Mouse (Mus musculus) forebrain, embryonic 15.5 days (tissue): ENCODE results near the gene Igfbp2. TPM values are rescaled to one million over a fixed set of nuclear protein-coding genes. Genes with fewer than 3 reads are reported as not detected.

ENCODE experiments used
- ATAC-seq: fragments of 200-750 bp; cut with Nextera tagmentation; replicated peaks from 2 replicates; pipeline ENCODE4 v1.8.0; 2017; ENCODE audit warnings: mild to moderate bottlenecking, moderate TSS enrichment, moderate library complexity
- H3K27ac ChIP-seq: fragments of 300-500 bp; sonication (generic); replicated peaks from 2 replicates; pipeline ENCODE4 v1.5.1; 2015; ENCODE audit warnings: mild to moderate bottlenecking, inconsistent platforms
- H3K27me3 ChIP-seq: fragments of 300-500 bp; sonication (generic); 2 replicates; pipeline ENCODE4 v1.6.1; 2015; ENCODE audit warnings: inconsistent platforms
- H3K36me3 ChIP-seq: fragments of 300-500 bp; sonication (generic); 2 replicates; pipeline ENCODE4 v1.6.1; 2015; ENCODE audit warnings: mild to moderate bottlenecking, inconsistent platforms
- H3K4me1 ChIP-seq: fragments of 300-500 bp; sonication (generic); 2 replicates; pipeline ENCODE4 v1.6.1; 2015; ENCODE audit warnings: inconsistent platforms
- H3K4me2 ChIP-seq: fragments of 300-500 bp; sonication (generic); replicated peaks from 2 replicates; pipeline ENCODE4 v1.6.1; 2015; ENCODE audit warnings: mild to moderate bottlenecking, inconsistent platforms
- H3K4me3 ChIP-seq: fragments of 300-500 bp; sonication (generic); 2 replicates; pipeline ENCODE4 v1.5.1; 2015; ENCODE audit warnings: mild to moderate bottlenecking, inconsistent platforms
- H3K9ac ChIP-seq: fragments of 300-500 bp; sonication (generic); replicated peaks from 2 replicates; pipeline ENCODE4 v1.6.1; 2015; ENCODE audit warnings: mild to moderate bottlenecking, inconsistent platforms
- H3K9me3 ChIP-seq: fragments of 300-500 bp; sonication (generic); 2 replicates; pipeline ENCODE4 v1.6.1; 2016; ENCODE audit warnings: inconsistent platforms
- WGBS: fragments of 180-500 bp; shearing (Covaris S2); methylation state at CpG from one replicate; pipeline ENCODE4 v1.1.7; 2015; ENCODE audit warnings: mixed read lengths; 5-methylcytosine and 5-hydroxymethylcytosine counted together
- polyA plus RNA-seq: library from polyadenylated mRNA; unstranded; fragments of >200 nt; fragmentation: Nextera tagmentation; extraction: Ambion mirVana; gene quantifications from 2 replicates; pipeline ENCODE4 v1.2.1, GENCODE M21; 2015

Igfbp2 gene
- polyA plus RNA-seq, 1 experiment from 2014 or later: 343 TPM

DNA sequence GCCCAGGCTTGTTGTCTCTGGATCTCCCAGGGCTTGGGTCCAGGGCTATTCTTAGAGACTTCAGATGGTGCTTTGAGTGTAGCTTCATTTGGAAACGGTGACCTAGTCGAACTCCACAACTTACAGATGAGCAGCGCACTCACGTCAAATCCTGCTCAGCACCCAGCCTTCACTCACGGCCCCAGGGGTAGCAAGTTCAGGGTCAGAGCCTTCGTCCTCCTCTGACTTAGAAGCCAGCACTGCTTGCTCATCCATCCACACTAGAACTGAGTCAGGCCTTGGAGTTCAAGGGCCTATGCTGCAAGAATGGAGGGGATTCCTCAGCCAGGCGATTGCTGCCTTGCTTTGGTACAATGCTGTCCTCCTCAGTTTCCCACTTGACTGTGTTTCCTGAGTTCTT lies 15.5 kb downstream of the Igfbp2 start:
- Histone ChIP-seq H3K4me1 (no peaks in the 10 kb centered on the region), H3K9ac (no peak overlapping the region), H3K27ac (no peak overlapping the region), H3K4me2 (no peak overlapping the region), H3K4me3 (no peak overlapping the region), H3K36me3 (peaks cover 10% of the 10 kb centered on the region; the same call in 1 of the 2 replicates), H3K9me3 (no peaks in the 10 kb centered on the region), H3K27me3 (no peaks in the 10 kb centered on the region)
- WGBS: 91% methylated on average over 7 of the region's 7 CpGs
- no peak for ATAC-seq

- Histone ChIP-seq H3K36me3 (peaks cover 3% of the 10 kb centered on the region; the same call in 1 of the 2 replicates), H3K27ac (no peak overlapping the region), H3K9ac (no peak overlapping the region), H3K4me2 (no peak overlapping the region), H3K9me3 (no peaks in the 10 kb centered on the region), H3K4me3 (no peak overlapping the region), H3K27me3 (no peaks in the 10 kb centered on the region), H3K4me1 (no peaks in the 10 kb centered on the region)
- WGBS: 84% methylated on average over 18 of the region's 18 CpGs
- ATAC-seq: no peak
These were observed 18.6 kb downstream of the Igfbp2 start for GRCm38 (mm10) chr1:72842666-72843459.

DNA sequence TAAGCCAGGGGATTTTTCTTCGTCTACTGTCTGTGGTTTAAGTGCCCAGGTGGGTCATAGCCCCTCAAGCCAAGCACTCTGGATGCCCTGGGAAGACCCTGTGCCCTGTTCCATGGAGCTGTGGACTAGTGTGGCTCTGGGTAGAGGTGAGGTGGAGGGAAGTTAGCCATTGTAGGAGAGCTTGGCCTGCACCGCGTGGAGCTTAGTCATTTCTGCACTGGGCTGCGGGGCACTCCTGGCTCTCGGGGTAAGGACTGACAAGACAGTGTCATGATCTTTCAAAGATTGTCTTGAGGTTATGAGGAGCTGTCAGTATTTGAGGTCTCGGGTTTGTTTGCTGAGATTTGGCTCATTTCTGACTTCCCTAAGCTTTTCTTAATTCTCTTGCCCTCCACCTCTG lies 20.4 kb downstream of the Igfbp2 start:
- H3K4me1 ChIP-seq: no peaks in the 10 kb centered on the region
- peaks cover 9% of the 10 kb centered on the region; the same call in 1 of the 2 replicates for H3K36me3 ChIP-seq
- H3K9ac ChIP-seq: no peak overlapping the region
- H3K9me3 ChIP-seq: no peaks in the 10 kb centered on the region
- H3K27me3 ChIP-seq: no peaks in the 10 kb centered on the region
- 91% methylated on average over 6 of the region's 6 CpGs for WGBS
- no peak overlapping the region for H3K4me3 ChIP-seq
- no peak for ATAC-seq
- no peak overlapping the region for H3K27ac ChIP-seq
- no peak overlapping the region for H3K4me2 ChIP-seq

DNA sequence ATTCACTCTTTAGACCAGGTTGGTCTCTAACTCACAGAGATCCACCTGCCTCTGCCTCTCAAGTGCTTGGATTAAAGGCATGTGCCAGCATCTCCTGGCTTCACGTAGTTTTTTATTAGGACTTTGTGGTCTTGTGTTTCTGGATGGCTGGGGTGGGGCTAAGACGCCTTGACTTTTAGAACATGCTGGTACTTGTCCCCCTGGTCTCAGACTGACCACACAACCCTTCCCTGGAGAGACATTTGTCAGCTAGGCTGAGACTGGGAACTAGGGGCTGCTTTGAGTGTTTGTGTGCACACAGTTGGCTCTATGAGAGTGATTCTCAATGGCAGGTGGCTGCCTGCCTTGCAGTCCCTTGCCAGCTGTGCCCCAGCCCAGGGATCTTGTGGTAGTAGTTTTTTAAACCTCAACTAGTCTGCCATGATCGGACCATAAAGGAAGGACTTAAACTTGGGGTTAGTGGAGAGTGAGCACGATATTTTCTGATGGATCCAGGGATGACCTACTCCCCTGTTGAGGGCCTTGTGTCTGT lies 23.6 kb downstream of the Igfbp2 start:
- Histone ChIP-seq H3K36me3 (peaks cover 26% of the 10 kb centered on the region), H3K4me1 (no peaks in the 10 kb centered on the region), H3K27ac (no peak overlapping the region), H3K9ac (no peak overlapping the region), H3K4me3 (no peak overlapping the region), H3K27me3 (no peaks in the 10 kb centered on the region), H3K9me3 (no peaks in the 10 kb centered on the region), H3K4me2 (no peak overlapping the region)
- ATAC-seq: no peak
- 88% methylated on average over 4 of the region's 4 CpGs for WGBS

- Histone ChIP-seq H3K27ac (no peak overlapping the region), H3K9me3 (no peaks in the 10 kb centered on the region), H3K27me3 (no peaks in the 10 kb centered on the region), H3K9ac (no peak overlapping the region), H3K4me2 (no peak overlapping the region), H3K4me1 (no peaks in the 10 kb centered on the region), H3K36me3 (peaks cover 26% of the 10 kb centered on the region), H3K4me3 (no peak overlapping the region)
- no peak for ATAC-seq
- 91% methylated on average over 8 of the region's 8 CpGs for WGBS
These were observed 24.7 kb downstream of the Igfbp2 start for GRCm38 (mm10) chr1:72849037-72849436.

GRCm38 (mm10) chr1:72853759-72854158 lies 29.5 kb downstream of the Igfbp2 start:
- H3K27ac ChIP-seq: no peak overlapping the region
- H3K4me2 ChIP-seq: no peak overlapping the region
- peaks cover 25% of the 10 kb centered on the region for H3K36me3 ChIP-seq
- H3K9ac ChIP-seq: no peak overlapping the region
- H3K4me3 ChIP-seq: no peak overlapping the region
- H3K27me3 ChIP-seq: no peaks in the 10 kb centered on the region
- 78% methylated on average over 1 of the region's 1 CpGs for WGBS
- no peaks in the 10 kb centered on the region for H3K9me3 ChIP-seq
- no peak for ATAC-seq
- peaks cover 8% of the 10 kb centered on the region for H3K4me1 ChIP-seq

- no peak overlapping the region; the same call in 1 of the 2 replicates for H3K9ac ChIP-seq
- no peaks in the 10 kb centered on the region for H3K27me3 ChIP-seq
- ATAC-seq: peak; percentile 55
- H3K36me3 ChIP-seq: peaks cover 19% of the 10 kb centered on the region
- H3K9me3 ChIP-seq: no peaks in the 10 kb centered on the region
- H3K4me1 ChIP-seq: peaks cover 13% of the 10 kb centered on the region
- H3K4me2 ChIP-seq: no peak overlapping the region
- H3K4me3 ChIP-seq: no peak overlapping the region
- WGBS: 41% methylated on average over 10 of the region's 10 CpGs
- 0 out of 2 replicates have a peak overlapping the region, but pooled peaks have one; percentile 9 for H3K27ac ChIP-seq
These were observed 30.3 kb downstream of the Igfbp2 start for GRCm38 (mm10) chr1:72854337-72855237.

GRCm38 (mm10) chr1:72855729-72856128 lies 31.4 kb downstream of the Igfbp2 start:
- WGBS: 90% methylated on average over 10 of the region's 10 CpGs
- no peak overlapping the region for H3K9ac ChIP-seq
- H3K9me3 ChIP-seq: no peaks in the 10 kb centered on the region
- H3K27me3 ChIP-seq: no peaks in the 10 kb centered on the region
- no peak overlapping the region for H3K4me3 ChIP-seq
- H3K4me2 ChIP-seq: no peak overlapping the region
- ATAC-seq: no peak
- H3K36me3 ChIP-seq: peaks cover 10% of the 10 kb centered on the region; the same call in 1 of the 2 replicates
- H3K4me1 ChIP-seq: peaks cover 13% of the 10 kb centered on the region
- no peak overlapping the region for H3K27ac ChIP-seq

GRCm38 (mm10) chr1:72856209-72856909 lies 32.1 kb downstream of the Igfbp2 start:
- Histone ChIP-seq H3K36me3 (peaks cover 8% of the 10 kb centered on the region; the same call in 1 of the 2 replicates), H3K4me1 (peaks cover 13% of the 10 kb centered on the region), H3K4me3 (no peak overlapping the region), H3K27ac (no peak overlapping the region), H3K9ac (no peak overlapping the region), H3K4me2 (no peak overlapping the region), H3K9me3 (no peaks in the 10 kb centered on the region), H3K27me3 (no peaks in the 10 kb centered on the region)
- ATAC-seq: no peak
- 80% methylated on average over 19 of the region's 19 CpGs for WGBS

GRCm38 (mm10) chr1:72857142-72857541 lies 32.8 kb downstream of the Igfbp2 start:
- H3K4me3 ChIP-seq: no peak overlapping the region
- H3K27me3 ChIP-seq: no peaks in the 10 kb centered on the region
- peaks cover 2% of the 10 kb centered on the region; the same call in 1 of the 2 replicates for H3K36me3 ChIP-seq
- no peaks in the 10 kb centered on the region for H3K9me3 ChIP-seq
- no peak overlapping the region for H3K4me2 ChIP-seq
- H3K9ac ChIP-seq: no peak overlapping the region
- peaks cover 13% of the 10 kb centered on the region for H3K4me1 ChIP-seq
- H3K27ac ChIP-seq: no peak overlapping the region
- 88% methylated on average over 7 of the region's 7 CpGs for WGBS
- no peak for ATAC-seq

DNA sequence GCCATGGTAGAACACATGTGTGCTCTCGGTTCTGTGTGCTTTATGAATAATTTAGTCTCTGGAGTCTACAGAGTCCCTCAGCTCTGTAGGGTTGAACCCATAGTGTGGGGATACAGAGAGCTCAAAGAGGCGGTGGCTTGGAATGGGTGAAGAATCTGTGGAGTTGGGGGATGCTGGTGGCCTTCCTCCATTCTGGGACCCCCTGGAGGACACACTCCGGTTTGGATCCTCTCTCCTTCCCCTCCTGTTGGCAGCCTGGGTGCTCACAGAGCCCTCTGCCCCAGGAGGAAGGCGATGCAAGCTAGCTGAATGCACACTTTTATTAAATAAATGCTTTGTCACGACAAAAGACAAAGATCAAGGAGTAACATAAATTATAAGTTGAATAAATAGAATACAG lies 33.3 kb downstream of the Igfbp2 start:
- Histone ChIP-seq H3K9me3 (no peaks in the 10 kb centered on the region), H3K4me2 (no peak overlapping the region), H3K27me3 (no peaks in the 10 kb centered on the region), H3K36me3 (0 out of 2 replicates have a peak, but pooled peaks cover under 1% of the 10 kb centered on the region), H3K9ac (no peak overlapping the region), H3K4me1 (peaks cover 13% of the 10 kb centered on the region), H3K27ac (no peak overlapping the region), H3K4me3 (no peak overlapping the region)
- no peak for ATAC-seq
- 79% methylated on average over 5 of the region's 5 CpGs for WGBS
